Mouse (Mus musculus) olfactory bulb, adult 2 months (tissue): Measurements from ENCODE around the gene Gtf3c1.

Source experiments
- CTCF ChIP-seq: fragments of 200-500 bp; IDR thresholded peaks from 2 replicates; pipeline ENCODE4 v1.5.1; 2012; ENCODE audit warnings: low read depth, mild to moderate bottlenecking, low read length, moderate library complexity; ENCODE audit not compliant: insufficient read depth
- POLR2A ChIP-seq: fragments of 200-500 bp; IDR thresholded peaks from 2 replicates; pipeline ENCODE4 v1.6.1; 2012; ENCODE audit warnings: mild to moderate bottlenecking, low read depth, low read length, moderate library complexity; ENCODE audit not compliant: insufficient read depth

- no peak for TF ChIP-seq POLR2A
- TF ChIP-seq CTCF, result no peak
These were observed 40.6 kb upstream of the Gtf3c1 start for GRCm38 (mm10) chr7:125748186-125748585.
